Mouse (Mus musculus): ENCODE results near the gene Slc12a4.

DNA sequence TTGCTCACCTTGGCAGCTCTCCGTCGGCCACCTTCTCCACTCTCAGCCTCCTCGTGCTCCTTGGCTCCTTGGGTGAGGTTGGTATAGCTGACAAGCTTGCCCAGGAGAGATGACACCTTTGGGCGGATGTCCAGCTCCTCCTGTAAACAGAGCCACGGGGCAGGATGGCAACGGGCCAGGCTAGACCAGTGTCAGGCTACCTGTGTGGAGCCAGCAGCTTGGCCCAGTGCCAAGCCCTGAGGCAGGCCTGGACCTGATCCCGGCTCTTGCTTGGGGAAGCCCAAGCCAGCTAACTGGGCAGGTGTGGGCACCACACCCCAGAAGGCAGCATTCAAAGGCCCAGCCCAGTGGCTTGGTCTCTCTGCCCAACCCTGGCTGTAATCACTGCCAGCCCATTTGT, 6.5 kb downstream of the Slc12a4 start:
- no peak for TF ChIP-seq CTCF (IDR thresholded peaks at IDR 0.05; ENCODE audit: borderline replicate concordance, insufficient read depth, low read depth, low read length)
- no peak for TF ChIP-seq POLR2A (IDR thresholded peaks at IDR 0.05; ENCODE audit: borderline replicate concordance, insufficient read depth, low read length)

Measured in cerebellum, adult 2 months (tissue).